Mouse (Mus musculus) heart, adult 2 months (tissue): ENCODE results near the gene Grk1.

Experiments
- CTCF ChIP-seq: fragments of 200-600 bp; IDR thresholded peaks from 2 replicates; pipeline ENCODE4 v1.8.1; 2022; ENCODE audit warnings: antibody characterized with exemption, mild to moderate bottlenecking, moderate library complexity
- EP300 ChIP-seq: fragments of 200-500 bp; IDR thresholded peaks from 2 replicates; pipeline ENCODE4 v1.6.1; 2011; ENCODE audit warnings: low read depth, low read length, control low read depth; ENCODE audit not compliant: insufficient read depth
- POLR2A ChIP-seq: fragments of 200-500 bp; IDR thresholded peaks from 2 replicates; pipeline ENCODE4 v1.6.1; 2011; ENCODE audit warnings: mild to moderate bottlenecking, low read depth, low read length, control low read depth; ENCODE audit not compliant: insufficient read depth

DNA sequence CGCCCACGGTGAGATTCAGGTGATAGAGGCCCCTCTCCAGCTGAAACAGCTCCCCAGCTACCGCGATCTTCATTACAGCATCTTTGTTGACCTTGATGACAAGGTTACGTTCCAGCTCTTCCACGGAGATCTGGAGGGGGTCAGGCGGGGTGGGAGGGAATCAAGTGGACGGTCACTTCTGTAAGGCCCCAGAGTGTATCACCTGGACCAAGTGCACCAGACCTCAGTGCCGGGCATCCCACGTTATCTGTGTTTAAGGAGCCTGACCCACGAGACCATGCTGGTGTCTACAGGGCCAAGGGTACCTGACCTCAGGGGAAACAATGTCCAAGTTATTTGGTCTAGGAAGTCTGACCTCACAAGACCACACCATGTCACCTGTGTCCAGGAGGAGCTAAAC, 66.6 kb downstream of the Grk1 start:
- TF ChIP-seq POLR2A (no peak), CTCF (no peak), EP300 (no peak)
